Mouse (Mus musculus): ENCODE measurements around the gene Fyb.

Fyb gene

GRCm38 (mm10) chr15:6635405-6635804, 112.8 kb downstream of the Fyb start:
- Histone ChIP-seq H3K36me3 (ENCODE audit: control insufficient read depth, insufficient read depth, low read length, poor library complexity, severe bottlenecking) (no peaks in the 10 kb centered on the region), H3K27me3 (ENCODE audit: control insufficient read depth, insufficient read depth, low read length, poor library complexity, severe bottlenecking) (no peaks in the 10 kb centered on the region)
- DNase-seq (ENCODE audit: low read depth, low spot score), result no peak

GRCm38 (mm10) chr15:6642223-6642622, 119.6 kb downstream of the Fyb start:
- H3K36me3 ChIP-seq (ENCODE audit: control insufficient read depth, insufficient read depth, low read length, poor library complexity, severe bottlenecking), result no peaks in the 10 kb centered on the region
- H3K27me3 ChIP-seq (ENCODE audit: control insufficient read depth, insufficient read depth, low read length, poor library complexity, severe bottlenecking), result no peaks in the 10 kb centered on the region
- no peak for DNase-seq (ENCODE audit: low read depth, low spot score)

GRCm38 (mm10) chr15:6645498-6645897, 122.8 kb downstream of the Fyb start:
- no peaks in the 10 kb centered on the region for H3K36me3 ChIP-seq (ENCODE audit: control insufficient read depth, insufficient read depth, low read length, poor library complexity, severe bottlenecking)
- no peak for DNase-seq (ENCODE audit: low read depth, low spot score)
- no peaks in the 10 kb centered on the region for H3K27me3 ChIP-seq (ENCODE audit: control insufficient read depth, insufficient read depth, low read length, poor library complexity, severe bottlenecking)

- H3K27me3 ChIP-seq (ENCODE audit: control insufficient read depth, insufficient read depth, low read length, poor library complexity, severe bottlenecking), result no peaks in the 10 kb centered on the region
- H3K36me3 ChIP-seq (ENCODE audit: control insufficient read depth, insufficient read depth, low read length, poor library complexity, severe bottlenecking), result no peaks in the 10 kb centered on the region
- DNase-seq (ENCODE audit: low read depth, low spot score), result no peak
These were observed 124.4 kb downstream of the Fyb start for GRCm38 (mm10) chr15:6647066-6647465.

GRCm38 (mm10) chr15:6648757-6649403, 126.2 kb downstream of the Fyb start:
- Histone ChIP-seq H3K27me3 (ENCODE audit: control insufficient read depth, insufficient read depth, low read length, poor library complexity, severe bottlenecking) (no peaks in the 10 kb centered on the region), H3K36me3 (ENCODE audit: control insufficient read depth, insufficient read depth, low read length, poor library complexity, severe bottlenecking) (no peaks in the 10 kb centered on the region)
- DNase-seq (ENCODE audit: low read depth, low spot score), result no peak

- no peak for DNase-seq (ENCODE audit: low read depth, low spot score)
- H3K27me3 ChIP-seq (ENCODE audit: control insufficient read depth, insufficient read depth, low read length, poor library complexity, severe bottlenecking), result no peaks in the 10 kb centered on the region
- H3K36me3 ChIP-seq (ENCODE audit: control insufficient read depth, insufficient read depth, low read length, poor library complexity, severe bottlenecking), result no peaks in the 10 kb centered on the region
These were observed 130.4 kb downstream of the Fyb start for GRCm38 (mm10) chr15:6653046-6653445.

- Histone ChIP-seq H3K36me3 (ENCODE audit: control insufficient read depth, insufficient read depth, low read length, poor library complexity, severe bottlenecking) (no peaks in the 10 kb centered on the region), H3K27me3 (ENCODE audit: control insufficient read depth, insufficient read depth, low read length, poor library complexity, severe bottlenecking) (no peaks in the 10 kb centered on the region)
- DNase-seq (ENCODE audit: low read depth, low spot score), result no peak
These were observed 135.4 kb downstream of the Fyb start for GRCm38 (mm10) chr15:6658081-6658480.

GRCm38 (mm10) chr15:6661951-6662350, 139.3 kb downstream of the Fyb start:
- no peak for DNase-seq (ENCODE audit: low read depth, low spot score)
- Histone ChIP-seq H3K27me3 (ENCODE audit: control insufficient read depth, insufficient read depth, low read length, poor library complexity, severe bottlenecking) (no peaks in the 10 kb centered on the region), H3K36me3 (ENCODE audit: control insufficient read depth, insufficient read depth, low read length, poor library complexity, severe bottlenecking) (no peaks in the 10 kb centered on the region)

- H3K36me3 ChIP-seq (ENCODE audit: control insufficient read depth, insufficient read depth, low read length, poor library complexity, severe bottlenecking), result no peaks in the 10 kb centered on the region
- DNase-seq (ENCODE audit: low read depth, low spot score), result no peak
- H3K27me3 ChIP-seq (ENCODE audit: control insufficient read depth, insufficient read depth, low read length, poor library complexity, severe bottlenecking), result no peaks in the 10 kb centered on the region
These were observed 141.3 kb downstream of the Fyb start for GRCm38 (mm10) chr15:6663991-6664390.

GRCm38 (mm10) chr15:6666072-6666471, 143.4 kb downstream of the Fyb start:
- no peak for DNase-seq (ENCODE audit: low read depth, low spot score)
- Histone ChIP-seq H3K36me3 (ENCODE audit: control insufficient read depth, insufficient read depth, low read length, poor library complexity, severe bottlenecking) (no peaks in the 10 kb centered on the region), H3K27me3 (ENCODE audit: control insufficient read depth, insufficient read depth, low read length, poor library complexity, severe bottlenecking) (no peaks in the 10 kb centered on the region)

- DNase-seq (ENCODE audit: low read depth, low spot score), result no peak
- Histone ChIP-seq H3K36me3 (ENCODE audit: control insufficient read depth, insufficient read depth, low read length, poor library complexity, severe bottlenecking) (no peaks in the 10 kb centered on the region), H3K27me3 (ENCODE audit: control insufficient read depth, insufficient read depth, low read length, poor library complexity, severe bottlenecking) (no peaks in the 10 kb centered on the region)
These were observed 146.3 kb downstream of the Fyb start for GRCm38 (mm10) chr15:6668793-6669437.

GRCm38 (mm10) chr15:6678479-6678878, 155.8 kb downstream of the Fyb start:
- DNase-seq (ENCODE audit: low read depth, low spot score), result no peak
- Histone ChIP-seq H3K36me3 (ENCODE audit: control insufficient read depth, insufficient read depth, low read length, poor library complexity, severe bottlenecking) (no peaks in the 10 kb centered on the region), H3K27me3 (ENCODE audit: control insufficient read depth, insufficient read depth, low read length, poor library complexity, severe bottlenecking) (no peaks in the 10 kb centered on the region)

- Histone ChIP-seq H3K36me3 (ENCODE audit: control insufficient read depth, insufficient read depth, low read length, poor library complexity, severe bottlenecking) (no peaks in the 10 kb centered on the region), H3K27me3 (ENCODE audit: control insufficient read depth, insufficient read depth, low read length, poor library complexity, severe bottlenecking) (no peaks in the 10 kb centered on the region)
- DNase-seq (ENCODE audit: low read depth, low spot score), result peak; percentile 38
These were observed 179.5 kb downstream of the Fyb start for GRCm38 (mm10) chr15:6702164-6702563.

- no peaks in the 10 kb centered on the region for H3K27me3 ChIP-seq (ENCODE audit: control insufficient read depth, insufficient read depth, low read length, poor library complexity, severe bottlenecking)
- no peaks in the 10 kb centered on the region for H3K36me3 ChIP-seq (ENCODE audit: control insufficient read depth, insufficient read depth, low read length, poor library complexity, severe bottlenecking)
- peak; percentile 84 for DNase-seq (ENCODE audit: low read depth, low spot score)
These were observed 182.8 kb downstream of the Fyb start for GRCm38 (mm10) chr15:6705351-6705901.

GRCm38 (mm10) chr15:6707551-6707935, 184.9 kb downstream of the Fyb start:
- DNase-seq (ENCODE audit: low read depth, low spot score), result peak; percentile 68
- Histone ChIP-seq H3K36me3 (ENCODE audit: control insufficient read depth, insufficient read depth, low read length, poor library complexity, severe bottlenecking) (no peaks in the 10 kb centered on the region), H3K27me3 (ENCODE audit: control insufficient read depth, insufficient read depth, low read length, poor library complexity, severe bottlenecking) (no peaks in the 10 kb centered on the region)
